ENCODE assay signal across 14 mouse cellular contexts in genomic region chr5:34590059-34590458, GRCm38 (mm10). TPM values are rescaled to one million over a fixed set of nuclear protein-coding genes. Genes with fewer than 3 reads are reported as not detected.
DNase-seq lines count a peak whose midpoint lies in the region; ATAC-seq and TF ChIP-seq lines count a peak whose summit lies in the region.
"Had no signal": no experiment of that assay in that cellular context is flagged by ENCODE, and none has a peak within 500 bp of the region (broad histone marks: within the 10 kb centered on the region; RNA-seq: fewer than 3 reads in every experiment).

No protein-coding gene starts in this region.

- no peak for DNase-seq in forebrain, embryonic 14.5 days (ENCODE audit: low spot score)
- peak; percentile 45 to 48 for DNase-seq in kidney, adult 8-10 months
- no peak for DNase-seq in kidney, postnatal 4 days
- no peak for DNase-seq in MN1 (ENCODE audit: low spot score)
- DNase-seq: adrenal gland, postnatal 14 days; cerebellum, adult 9-10 months; heart, adult 18-20 months had no signal

- no peak overlapping the region for H3K4me3 ChIP-seq in forebrain, embryonic 12.5 days (replicated peaks)
- no peak overlapping the region for H3K4me3 ChIP-seq in forebrain, embryonic 14.5 days (ENCODE audit: low read depth, low read length)
- no peak overlapping the region for H3K4me3 ChIP-seq in midbrain, embryonic 12.5 days
- no peak overlapping the region for H3K4me3 ChIP-seq in midbrain, embryonic 15.5 days
- H3K4me3 ChIP-seq in olfactory bulb, adult 2 months (ENCODE audit: insufficient read depth, low read depth, low read length), result no peak overlapping the region
- H3K4me3 ChIP-seq: neural tube, embryonic 13.5 days had no signal

- H3K27ac ChIP-seq in forebrain, embryonic 12.5 days, result peak overlapping the region; percentile 75
- no peak overlapping the region; the same call in 1 of the 2 replicates for H3K27ac ChIP-seq in forebrain, embryonic 14.5 days (ENCODE audit: low read depth, low read length)
- 0 out of 2 replicates have a peak overlapping the region, but pooled peaks have one; percentile 54 for H3K27ac ChIP-seq in midbrain, embryonic 12.5 days (replicated peaks)
- no peak overlapping the region for H3K27ac ChIP-seq in midbrain, embryonic 15.5 days
- H3K27ac ChIP-seq in olfactory bulb, adult 2 months (ENCODE audit: insufficient read depth, low read depth, low read length), result 0 out of 2 replicates have a peak overlapping the region, but pooled peaks have one; percentile 44
- H3K27ac ChIP-seq: hindbrain, postnatal 0 days; neural tube, embryonic 13.5 days had no signal

- H3K27me3 ChIP-seq in forebrain, embryonic 12.5 days, result no peaks in the 10 kb centered on the region
- H3K27me3 ChIP-seq in forebrain, embryonic 14.5 days (replicated peaks; ENCODE audit: control insufficient read depth, insufficient read depth, low read length), result no peaks in the 10 kb centered on the region
- no peaks in the 10 kb centered on the region for H3K27me3 ChIP-seq in midbrain, embryonic 12.5 days
- no peaks in the 10 kb centered on the region for H3K27me3 ChIP-seq in midbrain, embryonic 15.5 days (replicated peaks)
- H3K27me3 ChIP-seq: neural tube, embryonic 13.5 days had no signal

- TF ChIP-seq CTCF in olfactory bulb, adult 2 months (IDR thresholded peaks at IDR 0.05; ENCODE audit: insufficient read depth, low read depth, low read length), result no peak

- H3K9me3 ChIP-seq in forebrain, embryonic 12.5 days, result no peaks in the 10 kb centered on the region
- H3K9me3 ChIP-seq in forebrain, embryonic 14.5 days (replicated peaks; ENCODE audit: control insufficient read depth, low read length), result no peaks in the 10 kb centered on the region
- H3K9me3 ChIP-seq in midbrain, embryonic 12.5 days, result no peaks in the 10 kb centered on the region
- no peaks in the 10 kb centered on the region for H3K9me3 ChIP-seq in midbrain, embryonic 15.5 days
- H3K9me3 ChIP-seq: G1E; neural tube, embryonic 13.5 days had no signal

- ATAC-seq in forebrain, embryonic 12.5 days (ENCODE audit: low FRiP score), result no peak
- ATAC-seq in forebrain, embryonic 14.5 days, result no peak
- ATAC-seq in midbrain, embryonic 12.5 days (ENCODE audit: low FRiP score, low read depth), result no peak
- no peak for ATAC-seq in midbrain, embryonic 15.5 days (replicated peaks)
- ATAC-seq: hindbrain, postnatal 0 days had no signal

- peaks cover 29% of the 10 kb centered on the region for H3K4me1 ChIP-seq in forebrain, embryonic 12.5 days
- peaks cover 12% of the 10 kb centered on the region for H3K4me1 ChIP-seq in forebrain, embryonic 14.5 days (ENCODE audit: control insufficient read depth, insufficient read depth, low read length)
- H3K4me1 ChIP-seq in midbrain, embryonic 12.5 days, result peaks cover 31% of the 10 kb centered on the region
- peaks cover 25% of the 10 kb centered on the region for H3K4me1 ChIP-seq in midbrain, embryonic 15.5 days
- peaks cover 13% of the 10 kb centered on the region for H3K4me1 ChIP-seq in olfactory bulb, adult 2 months (ENCODE audit: control insufficient read depth, insufficient read depth, low read length)

- WGBS in forebrain, embryonic 12.5 days, result 8% methylated on average over 5 of the region's 5 CpGs
- WGBS in forebrain, embryonic 14.5 days, result 5% methylated on average over 5 of the region's 5 CpGs
- WGBS in midbrain, embryonic 12.5 days, result 10% methylated on average over 5 of the region's 5 CpGs
- 5% methylated on average over 5 of the region's 5 CpGs for WGBS in midbrain, embryonic 15.5 days
- WGBS in olfactory bulb, adult 2 months, result 36% methylated on average over 5 of the region's 5 CpGs

- TF ChIP-seq POLR2A in olfactory bulb, adult 2 months (IDR thresholded peaks at IDR 0.05; ENCODE audit: insufficient read depth, low read depth, low read length), result no peak

- H3K9ac ChIP-seq in forebrain, embryonic 12.5 days, result no peak overlapping the region
- no peak overlapping the region for H3K9ac ChIP-seq in forebrain, embryonic 14.5 days (ENCODE audit: low read length)
- no peak overlapping the region for H3K9ac ChIP-seq in midbrain, embryonic 12.5 days (replicated peaks)
- H3K9ac ChIP-seq in midbrain, embryonic 15.5 days, result no peak overlapping the region
- H3K9ac ChIP-seq: neural tube, embryonic 13.5 days had no signal

- peaks cover 3% of the 10 kb centered on the region; the same call in 1 of the 2 replicates for H3K36me3 ChIP-seq in forebrain, embryonic 12.5 days (replicated peaks)
- no peaks in the 10 kb centered on the region for H3K36me3 ChIP-seq in forebrain, embryonic 14.5 days (ENCODE audit: control insufficient read depth, insufficient read depth, low read length)
- H3K36me3 ChIP-seq in midbrain, embryonic 12.5 days, result 0 out of 2 replicates have a peak, but pooled peaks cover 6% of the 10 kb centered on the region
- no peaks in the 10 kb centered on the region for H3K36me3 ChIP-seq in midbrain, embryonic 15.5 days (replicated peaks)

- no peak overlapping the region for H3K4me2 ChIP-seq in forebrain, embryonic 12.5 days
- H3K4me2 ChIP-seq in forebrain, embryonic 14.5 days (ENCODE audit: low read length), result no peak overlapping the region
- no peak overlapping the region for H3K4me2 ChIP-seq in midbrain, embryonic 12.5 days (replicated peaks)
- no peak overlapping the region for H3K4me2 ChIP-seq in midbrain, embryonic 15.5 days
- H3K4me2 ChIP-seq: neural tube, embryonic 13.5 days had no signal

RNA-seq across cellular contexts. Expression of gene Add1, which starts 16.6 kb away (rescaled TPM):
- 197 and 211 TPM in 2 replicates for polyA plus RNA-seq in forebrain, embryonic 12.5 days (2016; fragmentation: Nextera tagmentation; extraction: Ambion mirVana)
- polyA plus RNA-seq in forebrain, embryonic 14.5 days (2014; fragmentation: Nextera tagmentation; extraction: Ambion mirVana), result 166 and 196 TPM in 2 replicates
- 206 and 208 TPM in 2 replicates for polyA plus RNA-seq in midbrain, embryonic 12.5 days (2016; fragmentation: Nextera tagmentation; extraction: Ambion mirVana)
- polyA plus RNA-seq in midbrain, embryonic 15.5 days (2015; fragmentation: Nextera tagmentation; extraction: Ambion mirVana), result 218 and 221 TPM in 2 replicates
- 584 and 674 TPM in 2 replicates for polyA plus RNA-seq in olfactory bulb, adult 2 months (2012; ENCODE audit: insufficient read depth, insufficient read length, low replicate concordance, missing spikeins)

RNA-seq across cellular contexts. Expression of gene Mfsd10, which starts 47.0 kb away (rescaled TPM):
- 78.7 and 102 TPM in 2 replicates for polyA plus RNA-seq in forebrain, embryonic 12.5 days (2016; fragmentation: Nextera tagmentation; extraction: Ambion mirVana)
- 72.8 and 84.8 TPM in 2 replicates for polyA plus RNA-seq in forebrain, embryonic 14.5 days (2014; fragmentation: Nextera tagmentation; extraction: Ambion mirVana)
- polyA plus RNA-seq in midbrain, embryonic 12.5 days (2016; fragmentation: Nextera tagmentation; extraction: Ambion mirVana), result 73.7 and 89.0 TPM in 2 replicates
- polyA plus RNA-seq in midbrain, embryonic 15.5 days (2015; fragmentation: Nextera tagmentation; extraction: Ambion mirVana), result 106 and 118 TPM in 2 replicates
- not detected in 2 replicates for polyA plus RNA-seq in olfactory bulb, adult 2 months (2012; ENCODE audit: insufficient read depth, insufficient read length, low replicate concordance, missing spikeins)

Comparison
In these comparisons a context has a peak if more than half of its experiments do, and no peak if none do; other contexts are left out.
1. H3K27ac ChIP-seq: peak in forebrain, embryonic 12.5 days (single experiment), midbrain, embryonic 12.5 days (single experiment) and olfactory bulb, adult 2 months (single experiment); none in forebrain, embryonic 14.5 days (single experiment) and midbrain, embryonic 15.5 days (single experiment).
2. DNase-seq: peak in kidney, adult 8-10 months (2 of 2); none in forebrain, embryonic 14.5 days (single experiment), kidney, postnatal 4 days (0 of 2) and MN1 (single experiment).
3. RNA of gene Mfsd10, which starts 47.0 kb away (polyA plus RNA-seq): 106 to 118 TPM in midbrain, embryonic 15.5 days, 73.7 to 89.0 TPM in midbrain, embryonic 12.5 days, 78.7 to 102 TPM in forebrain, embryonic 12.5 days and 72.8 to 84.8 TPM in forebrain, embryonic 14.5 days; not detected in olfactory bulb, adult 2 months; every median in the first group is over 10 times any median in the second.